Mouse (Mus musculus) liver, embryonic 11.5 days (tissue): ENCODE data around the gene Cyp4a10. TPM values are rescaled to one million over a fixed set of nuclear protein-coding genes. Genes with fewer than 3 reads are reported as not detected.

Experiments
- ATAC-seq: fragments of 200-750 bp; cut with Nextera tagmentation; replicated peaks from 2 replicates; pipeline ENCODE4 v1.8.0; 2017; ENCODE audit warnings: moderate number of reproducible peaks, mild to moderate bottlenecking, moderate TSS enrichment, moderate library complexity; ENCODE audit not compliant: low FRiP score
- DNase-seq: peaks from one replicate; pipeline ENCODE4 v3.0.0-alpha.2; 2017; ENCODE audit warnings: low spot score
- H3K27ac ChIP-seq: fragments of 300-500 bp; sonication (generic); 2 replicates; pipeline ENCODE4 v1.5.1; 2014; ENCODE audit warnings: mild to moderate bottlenecking, low read depth, low read length, control low read depth
- H3K27me3 ChIP-seq: fragments of 300-500 bp; sonication (generic); replicated peaks from 2 replicates; pipeline ENCODE4 v1.6.1; 2014; ENCODE audit warnings: low read length, mixed read lengths; ENCODE audit not compliant: control insufficient read depth, insufficient read depth
- H3K36me3 ChIP-seq: fragments of 300-500 bp; sonication (generic); 2 replicates; pipeline ENCODE4 v1.6.1; 2014; ENCODE audit warnings: mild to moderate bottlenecking, low read length, moderate library complexity, mixed read lengths; ENCODE audit not compliant: control insufficient read depth, insufficient read depth
- H3K4me1 ChIP-seq: fragments of 300-500 bp; sonication (generic); replicated peaks from 2 replicates; pipeline ENCODE4 v1.6.1; 2014; ENCODE audit warnings: low read length, mixed read lengths; ENCODE audit not compliant: control insufficient read depth, insufficient read depth
- H3K4me2 ChIP-seq: fragments of 300-500 bp; sonication (generic); 2 replicates; pipeline ENCODE4 v1.6.1; 2014; ENCODE audit warnings: mild to moderate bottlenecking, control low read depth, moderate library complexity
- H3K4me3 ChIP-seq: fragments of 300-500 bp; sonication (generic); 2 replicates; pipeline ENCODE4 v1.5.1; 2014; ENCODE audit warnings: low read depth, low read length, control low read depth
- H3K9ac ChIP-seq: fragments of 300-500 bp; sonication (generic); 2 replicates; pipeline ENCODE4 v1.6.1; 2014; ENCODE audit warnings: low read depth, low read length, control low read depth
- H3K9me3 ChIP-seq: fragments of 300-500 bp; sonication (generic); 2 replicates; pipeline ENCODE4 v1.6.1; 2016; ENCODE audit warnings: low read length, inconsistent platforms, mixed read lengths; ENCODE audit not compliant: control insufficient read depth
- WGBS: fragments of 180-500 bp; shearing (Covaris S2); extraction: QIAGEN DNeasy Blood & Tissue Kit; methylation state at CpG from one replicate; pipeline ENCODE4 v1.1.7; 2014; 5-methylcytosine and 5-hydroxymethylcytosine counted together
- polyA plus RNA-seq: library from polyadenylated mRNA; unstranded; fragments of >200 nt; fragmentation: Nextera tagmentation; extraction: Ambion mirVana; gene quantifications from 2 replicates; pipeline ENCODE4 v1.2.1, GENCODE M21; 2014

The Cyp4a10 gene
- polyA plus RNA-seq, 1 experiment from 2014 or later: not detected

GRCm38 (mm10) chr4:115575255-115575654 is 57.2 kb downstream of the Cyp4a10 start:
- H3K27me3 ChIP-seq: no peaks in the 10 kb centered on the region
- no peaks in the 10 kb centered on the region for H3K9me3 ChIP-seq
- no peaks in the 10 kb centered on the region for H3K4me1 ChIP-seq
- no peaks in the 10 kb centered on the region for H3K36me3 ChIP-seq
- 74% methylated on average over 3 of the region's 3 CpGs for WGBS
- ATAC-seq (no peak), DNase-seq (no peak)
- H3K9ac ChIP-seq: no peak overlapping the region
- no peak overlapping the region for H3K4me2 ChIP-seq
- H3K4me3 ChIP-seq: no peak overlapping the region
- no peak overlapping the region for H3K27ac ChIP-seq

GRCm38 (mm10) chr4:115575776-115576175 is 57.7 kb downstream of the Cyp4a10 start:
- ATAC-seq (no peak), DNase-seq (no peak)
- H3K4me1 ChIP-seq: no peaks in the 10 kb centered on the region
- no peaks in the 10 kb centered on the region for H3K27me3 ChIP-seq
- no peaks in the 10 kb centered on the region for H3K36me3 ChIP-seq
- no peak overlapping the region for H3K9ac ChIP-seq
- no peak overlapping the region for H3K4me2 ChIP-seq
- H3K27ac ChIP-seq: no peak overlapping the region
- WGBS: 74% methylated on average over 2 of the region's 2 CpGs
- no peak overlapping the region for H3K4me3 ChIP-seq
- no peaks in the 10 kb centered on the region for H3K9me3 ChIP-seq

GRCm38 (mm10) chr4:115583036-115583435 is 65.0 kb downstream of the Cyp4a10 start:
- Histone ChIP-seq H3K9ac (no peak overlapping the region), H3K36me3 (no peaks in the 10 kb centered on the region), H3K4me1 (no peaks in the 10 kb centered on the region), H3K27ac (no peak overlapping the region), H3K27me3 (no peaks in the 10 kb centered on the region), H3K4me3 (no peak overlapping the region), H3K9me3 (no peaks in the 10 kb centered on the region), H3K4me2 (no peak overlapping the region)
- DNase-seq: no peak
- peak; percentile 93 for ATAC-seq

Other genes with a start within 250 kb of the Cyp4a10 start
- not detected in 2 replicates for gene Cyp4a12a, start 219.2 kb upstream of the Cyp4a10 start, polyA plus RNA-seq
- not detected in 2 replicates for gene Cyp4a12b, start 106.6 kb upstream of the Cyp4a10 start, polyA plus RNA-seq
- not detected in 2 replicates for gene Cyp4a30b, start 65.7 kb upstream of the Cyp4a10 start, polyA plus RNA-seq
- not detected in 2 replicates for gene Cyp4a14, start 22.1 kb upstream of the Cyp4a10 start, polyA plus RNA-seq
- gene Cyp4a31, start 45.4 kb downstream of the Cyp4a10 start, polyA plus RNA-seq: not detected in 2 replicates
- gene Cyp4a32, start 82.7 kb downstream of the Cyp4a10 start, polyA plus RNA-seq: not detected in 2 replicates
- gene Cyp4b1, start 129.5 kb downstream of the Cyp4a10 start, polyA plus RNA-seq: 0.71 TPM in 2 replicates
- gene Efcab14, start 219.5 kb downstream of the Cyp4a10 start, polyA plus RNA-seq: 34.9 and 38.7 TPM in 2 replicates